Mouse (Mus musculus) stomach, embryonic 14.5 days (tissue): ENCODE data around the gene Gm28269. TPM values are rescaled to one million over a fixed set of nuclear protein-coding genes. Genes with fewer than 3 reads are reported as not detected.

Experiments
- ATAC-seq: fragments of 200-750 bp; cut with Nextera tagmentation; 2 replicates; pipeline ENCODE4 v1.8.0; 2017; ENCODE audit warnings: low read depth, moderate TSS enrichment; ENCODE audit not compliant: insufficient number of reproducible peaks, insufficient read depth, low FRiP score
- H3K27ac ChIP-seq: fragments of 300-500 bp; sonication (generic); 2 replicates; pipeline ENCODE4 v1.5.1; 2014; ENCODE audit warnings: mild to moderate bottlenecking, low read length, moderate library complexity, mixed read lengths
- H3K27me3 ChIP-seq: fragments of 300-500 bp; sonication (generic); 2 replicates; pipeline ENCODE4 v1.6.1; 2014; ENCODE audit warnings: low read length, control low read depth, mixed read lengths; ENCODE audit not compliant: control insufficient read depth, insufficient read depth
- H3K36me3 ChIP-seq: fragments of 300-500 bp; sonication (generic); 2 replicates; pipeline ENCODE4 v1.6.1; 2014; ENCODE audit warnings: mild to moderate bottlenecking, control low read depth, low read length, moderate library complexity, mixed read lengths; ENCODE audit not compliant: control insufficient read depth, insufficient read depth
- H3K4me1 ChIP-seq: fragments of 300-500 bp; sonication (generic); 2 replicates; pipeline ENCODE4 v1.6.1; 2014; ENCODE audit warnings: low read length, control low read depth, mixed read lengths; ENCODE audit not compliant: control insufficient read depth, insufficient read depth
- H3K4me2 ChIP-seq: fragments of 300-500 bp; sonication (generic); replicated peaks from 2 replicates; pipeline ENCODE4 v1.6.1; 2014; ENCODE audit warnings: low read depth, low read length, control low read depth
- H3K4me3 ChIP-seq: fragments of 300-500 bp; sonication (generic); 2 replicates; pipeline ENCODE4 v1.5.1; 2014; ENCODE audit warnings: low read depth, low read length, control low read depth
- H3K9ac ChIP-seq: fragments of 300-500 bp; sonication (generic); replicated peaks from 2 replicates; pipeline ENCODE4 v1.6.1; 2014; ENCODE audit warnings: low read depth, mild to moderate bottlenecking, control low read depth, low read length, moderate library complexity, mixed read lengths
- H3K9me3 ChIP-seq: fragments of 300-500 bp; sonication (generic); 2 replicates; pipeline ENCODE4 v1.6.1; 2016; ENCODE audit warnings: low read depth, low read length, control low read depth; ENCODE audit not compliant: control insufficient read depth
- WGBS: fragments of 180-500 bp; shearing (Covaris S2); extraction: QIAGEN DNeasy Blood & Tissue Kit; methylation state at CpG from one replicate; pipeline ENCODE4 v1.1.7; 2014; 5-methylcytosine and 5-hydroxymethylcytosine counted together
- polyA plus RNA-seq: library from polyadenylated mRNA; unstranded; fragments of >200 nt; fragmentation: Nextera tagmentation; extraction: Ambion mirVana; gene quantifications from 2 replicates; pipeline ENCODE4 v1.2.1, GENCODE M21; 2014

Gene Gm28269
- polyA plus RNA-seq = not detected in 2 replicates

- H3K4me3 ChIP-seq = no peak within 1 kb of the TSS
- H3K4me2 ChIP-seq = no peak within 1 kb of the TSS
- H3K9ac ChIP-seq = no peak within 1 kb of the TSS
- H3K9me3 ChIP-seq = no peaks in the 10 kb centered on the region
- no peak for ATAC-seq
- H3K27me3 ChIP-seq = no peaks in the 10 kb centered on the region
- no peak within 1 kb of the TSS for H3K27ac ChIP-seq
- no peaks in the 10 kb centered on the region for H3K4me1 ChIP-seq
- H3K36me3 ChIP-seq = no peaks in the 10 kb centered on the region
These were observed at the start of gene Gm28269 for GRCm38 (mm10) chrX:21744997-21745396. Gm28269 (minus strand) TSS chrX:21745097.

GRCm38 (mm10) chrX:21716885-21717284 is 28.0 kb downstream of the Gm28269 start:
- no peaks in the 10 kb centered on the region for H3K9me3 ChIP-seq
- H3K27me3 ChIP-seq = no peaks in the 10 kb centered on the region
- no peak overlapping the region for H3K9ac ChIP-seq
- no peaks in the 10 kb centered on the region for H3K36me3 ChIP-seq
- no peaks in the 10 kb centered on the region for H3K4me1 ChIP-seq
- no peak overlapping the region for H3K4me3 ChIP-seq
- no peak overlapping the region for H3K4me2 ChIP-seq
- 93% methylated on average over 2 of the region's 2 CpGs for WGBS
- H3K27ac ChIP-seq = no peak overlapping the region
- no peak for ATAC-seq

- WGBS = 57% methylated on average over 5 of the region's 5 CpGs
- H3K27ac ChIP-seq = no peak overlapping the region
- H3K4me1 ChIP-seq = no peaks in the 10 kb centered on the region
- H3K27me3 ChIP-seq = no peaks in the 10 kb centered on the region
- no peak overlapping the region for H3K4me3 ChIP-seq
- no peak overlapping the region for H3K4me2 ChIP-seq
- no peak for ATAC-seq
- no peaks in the 10 kb centered on the region for H3K9me3 ChIP-seq
- H3K36me3 ChIP-seq = no peaks in the 10 kb centered on the region
- H3K9ac ChIP-seq = no peak overlapping the region
These were observed 29.6 kb downstream of the Gm28269 start for GRCm38 (mm10) chrX:21715293-21715692.

- no peak within 1 kb of the TSS for H3K27ac ChIP-seq
- H3K4me2 ChIP-seq = no peak within 1 kb of the TSS
- WGBS = 67% methylated on average over 7 of the region's 7 CpGs
- H3K27me3 ChIP-seq = no peaks in the 10 kb centered on the region
- no peaks in the 10 kb centered on the region for H3K36me3 ChIP-seq
- H3K9ac ChIP-seq = no peak within 1 kb of the TSS
- H3K4me3 ChIP-seq = no peak within 1 kb of the TSS
- H3K4me1 ChIP-seq = no peaks in the 10 kb centered on the region
- no peaks in the 10 kb centered on the region for H3K9me3 ChIP-seq
- ATAC-seq = no peak
These were observed 30.1 kb downstream of the Gm28269 start, which contains the start of gene Slc6a14 for GRCm38 (mm10) chrX:21714829-21715228. Slc6a14 (plus strand) TSS chrX:21714896.

GRCm38 (mm10) chrX:21704470-21704869 is 40.4 kb downstream of the Gm28269 start:
- Histone ChIP-seq H3K4me2 (no peak overlapping the region), H3K9ac (no peak overlapping the region), H3K4me3 (no peak overlapping the region), H3K27ac (no peak overlapping the region), H3K9me3 (no peaks in the 10 kb centered on the region), H3K4me1 (no peaks in the 10 kb centered on the region), H3K27me3 (no peaks in the 10 kb centered on the region), H3K36me3 (no peaks in the 10 kb centered on the region)
- 69% methylated on average over 1 of the region's 1 CpGs for WGBS
- ATAC-seq = no peak

- Histone ChIP-seq H3K9me3 (no peaks in the 10 kb centered on the region), H3K4me2 (no peak overlapping the region), H3K9ac (no peak overlapping the region), H3K27me3 (no peaks in the 10 kb centered on the region), H3K4me3 (no peak overlapping the region), H3K27ac (no peak overlapping the region), H3K36me3 (no peaks in the 10 kb centered on the region), H3K4me1 (no peaks in the 10 kb centered on the region)
- no peak for ATAC-seq
- 79% methylated on average over 4 of the region's 4 CpGs for WGBS
These were observed 43.3 kb downstream of the Gm28269 start for GRCm38 (mm10) chrX:21701646-21702045.

- no peaks in the 10 kb centered on the region for H3K27me3 ChIP-seq
- H3K4me2 ChIP-seq = no peak overlapping the region
- no peak overlapping the region for H3K4me3 ChIP-seq
- no peaks in the 10 kb centered on the region for H3K36me3 ChIP-seq
- H3K9ac ChIP-seq = no peak overlapping the region
- no peaks in the 10 kb centered on the region for H3K9me3 ChIP-seq
- no peaks in the 10 kb centered on the region for H3K4me1 ChIP-seq
- no peak for ATAC-seq
- WGBS = 85% methylated on average over 3 of the region's 3 CpGs
- H3K27ac ChIP-seq = no peak overlapping the region
These were observed 49.2 kb downstream of the Gm28269 start for GRCm38 (mm10) chrX:21695687-21696086.

- H3K9ac ChIP-seq = no peak overlapping the region
- 59% methylated on average over 6 of the region's 6 CpGs for WGBS
- no peak for ATAC-seq
These were observed 49.7 kb downstream of the Gm28269 start for GRCm38 (mm10) chrX:21695220-21695619.

More at GRCm38 (mm10) chrX:21695220-21695619, 49.7 kb downstream of the Gm28269 start:
- Histone ChIP-seq H3K4me3 (no peak overlapping the region), H3K9me3 (no peaks in the 10 kb centered on the region), H3K36me3 (no peaks in the 10 kb centered on the region), H3K4me1 (no peaks in the 10 kb centered on the region), H3K4me2 (no peak overlapping the region), H3K27me3 (no peaks in the 10 kb centered on the region), H3K27ac (no peak overlapping the region)
